Mouse (Mus musculus) CH12.LX (cell line): ENCODE data around the gene Wfdc16. TPM values are rescaled to one million over a fixed set of nuclear protein-coding genes. Genes with fewer than 3 reads are reported as not detected.

ENCODE experiments used
- DNase-seq: peaks from one replicate; pipeline ENCODE4 v3.0.0-alpha.2; 2013; ENCODE audit errors: extremely low read depth
- H3K27ac ChIP-seq: 2 replicates; pipeline ENCODE4 v1.5.1; 2012; ENCODE audit warnings: low read depth, mild to moderate bottlenecking, control low read depth, moderate library complexity; ENCODE audit not compliant: insufficient read depth
- H3K27me3 ChIP-seq: replicated peaks from 2 replicates; pipeline ENCODE3; 2012; ENCODE audit warnings: inconsistent platforms
- H3K36me3 ChIP-seq, 2 experiments: replicated peaks in 1 of 2; 2 replicates each; pipeline versions ENCODE3 to v1.6.1; 2012; ENCODE audit warnings: inconsistent platforms in 1 of 2, low read length in 1 of 2, mild to moderate bottlenecking in 1 of 2, mixed read lengths in 1 of 2, moderate library complexity in 1 of 2; ENCODE audit not compliant: control insufficient read depth in 1 of 2, insufficient read depth in 1 of 2
- H3K4me1 ChIP-seq, 2 experiments: 2 replicates each; pipeline ENCODE4 v1.6.1; 2012; ENCODE audit warnings: inconsistent platforms in 1 of 2, moderate library complexity in 1 of 2; ENCODE audit not compliant: insufficient read depth in 2 of 2, control insufficient read depth in 1 of 2
- H3K4me2 ChIP-seq: 2 replicates; pipeline ENCODE4 v1.6.1; 2012; ENCODE audit warnings: low read depth, mild to moderate bottlenecking, control low read depth; ENCODE audit not compliant: poor library complexity, insufficient read depth, severe bottlenecking
- H3K4me3 ChIP-seq, 3 experiments: fragments of 150-350 bp in 1 of 3; sonication (generic) in 1 of 3; replicated peaks in 1 of 3; 2 replicates each; pipeline versions ENCODE3 to v1.5.1; 2011 to 2012; ENCODE audit warnings: low read depth in 2 of 3, low read length in 2 of 3, mild to moderate bottlenecking in 2 of 3, moderate library complexity in 2 of 3, control low read depth in 1 of 3, improper control_type of control experiment in 1 of 3, inconsistent platforms in 1 of 3, mixed read lengths in 1 of 3; ENCODE audit not compliant: poor library complexity in 1 of 3
- H3K79me2 ChIP-seq: replicated peaks from 2 replicates; pipeline ENCODE4 v1.6.1; 2012; ENCODE audit warnings: mild to moderate bottlenecking, moderate library complexity; ENCODE audit not compliant: control insufficient read depth, poor library complexity, insufficient read depth, severe bottlenecking; ENCODE audit errors: extremely low read depth
- H3K9ac ChIP-seq: 2 replicates; pipeline ENCODE4 v1.6.1; 2012; ENCODE audit warnings: low read depth, mild to moderate bottlenecking, control low read depth, moderate library complexity; ENCODE audit not compliant: insufficient read depth
- H3K9me3 ChIP-seq: replicated peaks from 2 replicates; pipeline ENCODE3; 2012; ENCODE audit warnings: low read length, inconsistent platforms, mixed read lengths
- BHLHE40 ChIP-seq: IDR thresholded peaks from 2 replicates; pipeline ENCODE4 v1.6.1; 2011; ENCODE audit warnings: mild to moderate bottlenecking, low read depth, low read length, improper control_type of control experiment
- CHD1 ChIP-seq: IDR thresholded peaks from 2 replicates; pipeline ENCODE4 v1.6.1; 2012; ENCODE audit warnings: low read depth, low read length, improper control_type of control experiment, inconsistent platforms
- CHD2 ChIP-seq: IDR thresholded peaks from 2 replicates; pipeline ENCODE4 v1.6.1; 2011; ENCODE audit warnings: low read length, improper control_type of control experiment
- CTCF ChIP-seq, 2 experiments: IDR thresholded peaks in 1 of 2; conservative IDR thresholded peaks in 1 of 2; 2 replicates each; pipeline ENCODE4 v1.5.1; 2011 to 2012; ENCODE audit warnings: low read depth in 2 of 2, low read length in 2 of 2, improper control_type of control experiment in 1 of 2, inconsistent platforms in 1 of 2, mild to moderate bottlenecking in 1 of 2, moderate library complexity in 1 of 2
- ETS1 ChIP-seq: conservative IDR thresholded peaks from 2 replicates; pipeline ENCODE4 v1.6.1; 2012; ENCODE audit warnings: low read depth, mild to moderate bottlenecking, inconsistent platforms, low read length, improper control_type of control experiment, moderate library complexity
- HCFC1 ChIP-seq: IDR thresholded peaks from 2 replicates; pipeline ENCODE4 v1.6.1; 2012; ENCODE audit warnings: low read depth, mild to moderate bottlenecking, inconsistent platforms, low read length, improper control_type of control experiment
- IRF4 ChIP-seq: IDR thresholded peaks from 2 replicates; pipeline ENCODE4 v1.6.1; 2014; ENCODE audit warnings: low read depth, mild to moderate bottlenecking, inconsistent platforms, low read length, improper control_type of control experiment
- JUN ChIP-seq: IDR thresholded peaks from 2 replicates; pipeline ENCODE4 v1.6.1; 2011; ENCODE audit warnings: low read depth, mild to moderate bottlenecking, low read length, improper control_type of control experiment, moderate library complexity; ENCODE audit not compliant: insufficient read depth
- KAT2A ChIP-seq: IDR thresholded peaks from 2 replicates; pipeline ENCODE4 v1.6.1; 2012; ENCODE audit warnings: low read length, improper control_type of control experiment, inconsistent platforms; ENCODE audit not compliant: insufficient replicate concordance
- MAZ ChIP-seq: IDR thresholded peaks from 2 replicates; pipeline ENCODE4 v1.6.1; 2012; ENCODE audit warnings: low read depth, mild to moderate bottlenecking, inconsistent platforms, low read length, improper control_type of control experiment, moderate library complexity
- MEF2A ChIP-seq: IDR thresholded peaks from 2 replicates; pipeline ENCODE4 v1.6.1; 2014; ENCODE audit warnings: low read depth, mild to moderate bottlenecking, inconsistent platforms, low read length, improper control_type of control experiment, borderline replicate concordance
- MXI1 ChIP-seq: IDR thresholded peaks from 2 replicates; pipeline ENCODE4 v1.6.1; 2011; ENCODE audit warnings: mild to moderate bottlenecking, low read depth, low read length, improper control_type of control experiment
- NELFE ChIP-seq: IDR thresholded peaks from 2 replicates; pipeline ENCODE4 v1.6.1; 2011; ENCODE audit warnings: low read depth, low read length, improper control_type of control experiment
- NRF1 ChIP-seq: IDR thresholded peaks from 2 replicates; pipeline ENCODE4 v1.6.1; 2014; ENCODE audit warnings: low read depth, mild to moderate bottlenecking, inconsistent platforms, low read length, improper control_type of control experiment, moderate library complexity
- POLR2A ChIP-seq: IDR thresholded peaks from 2 replicates; pipeline ENCODE4 v1.6.1; 2011; ENCODE audit warnings: low read depth, mild to moderate bottlenecking, improper control_type of control experiment, low read length
- POLR2AphosphoS2 ChIP-seq: IDR thresholded peaks from 2 replicates; pipeline ENCODE4 v1.6.1; 2011; ENCODE audit warnings: low read depth, low read length, improper control_type of control experiment
- RCOR1 ChIP-seq: conservative IDR thresholded peaks from 2 replicates; pipeline ENCODE4 v1.6.1; 2012; ENCODE audit warnings: low read depth, mild to moderate bottlenecking, inconsistent platforms, low read length, improper control_type of control experiment
- SMC3 ChIP-seq: IDR thresholded peaks from 2 replicates; pipeline ENCODE4 v1.6.1; 2011; ENCODE audit warnings: low read depth, low read length, improper control_type of control experiment
- TCF12 ChIP-seq: IDR thresholded peaks from 2 replicates; pipeline ENCODE4 v1.6.1; 2014; ENCODE audit warnings: low read depth, mild to moderate bottlenecking, inconsistent platforms, low read length, improper control_type of control experiment
- UBTF ChIP-seq: IDR thresholded peaks from 2 replicates; pipeline ENCODE4 v1.6.1; 2012; ENCODE audit warnings: low read depth, mild to moderate bottlenecking, inconsistent platforms, low read length, improper control_type of control experiment, moderate library complexity
- USF1 ChIP-seq: IDR thresholded peaks from 2 replicates; pipeline ENCODE4 v1.6.1; 2014; ENCODE audit warnings: low read depth, mild to moderate bottlenecking, inconsistent platforms, low read length, improper control_type of control experiment
- USF2 ChIP-seq: conservative IDR thresholded peaks from 2 replicates; pipeline ENCODE4 v1.6.1; 2011; ENCODE audit warnings: low read depth, low read length, improper control_type of control experiment
- ZC3H11A ChIP-seq: IDR thresholded peaks from 2 replicates; pipeline ENCODE4 v1.6.1; 2012; ENCODE audit warnings: low read depth, mild to moderate bottlenecking, inconsistent platforms, low read length, improper control_type of control experiment
- ZMIZ1 ChIP-seq: IDR thresholded peaks from 2 replicates; pipeline ENCODE4 v1.6.1; 2012; ENCODE audit warnings: low read depth, mild to moderate bottlenecking, inconsistent platforms, low read length, improper control_type of control experiment
- ZNF384 ChIP-seq: IDR thresholded peaks from 2 replicates; pipeline ENCODE4 v1.6.1; 2012; ENCODE audit warnings: low read depth, low read length, improper control_type of control experiment, inconsistent platforms
- dilution Hi-C: fragments of 300-500 bp; cut with MboI; formaldehyde crosslinking; loops from 2 replicates; pipeline ENCODE4 v1.14.3; 2020; ENCODE audit warnings: low sequenced_read_pairs; ENCODE audit not compliant: extremely low pct_unique_long_range_greater_than_20kb, extremely low pct_ligation_motif_present
- in situ Hi-C: fragments of 300-500 bp; cut with MboI; formaldehyde crosslinking; loops from 3 replicates; pipeline ENCODE4 v1.14.3; 2019; ENCODE audit warnings: low sequenced_read_pairs, low pct_ligation_motif_present, low pct_unique_long_range_greater_than_20kb, mixed read lengths
- polyA plus RNA-seq: library from polyadenylated mRNA; unstranded; fragments of >175 nt; gene quantifications from 2 replicates; pipeline ENCODE4 v1.2.1, GENCODE M21; 2012; ENCODE audit warnings: low read depth; ENCODE audit not compliant: insufficient read length
- total RNA-seq, 2 experiments: library from RNA; depleted of rRNA; stranded (reverse); fragments of 300-350 nt in 1 of 2; fragments of >200 nt in 1 of 2; gene quantifications; 2 replicates each; pipeline ENCODE4 v1.2.3; 2012 to 2014

Wfdc16 gene
- total and polyA plus RNA-seq, 3 experiments: not detected

DNA sequence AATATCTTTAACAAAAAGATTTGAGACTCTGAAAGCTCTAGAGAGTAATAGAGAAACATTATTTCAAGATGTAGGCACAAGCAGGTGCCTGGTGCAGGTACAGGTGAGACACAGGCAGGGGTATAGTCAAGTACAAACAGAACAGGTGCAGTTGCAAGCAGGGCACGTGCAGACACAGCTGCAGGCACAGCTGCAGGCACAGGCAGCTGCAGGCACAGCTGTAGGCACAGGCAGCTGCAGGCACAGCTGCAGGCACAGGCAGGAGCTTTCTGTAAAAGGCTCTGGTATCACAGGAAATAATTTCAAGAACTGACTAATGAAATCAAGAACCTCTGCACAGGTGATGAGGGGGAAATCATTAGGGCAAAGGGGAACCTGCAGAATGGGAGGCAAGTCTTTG, 32.3 kb upstream of the Wfdc16 start:
- peaks cover 30% of the 10 kb centered on the region for H3K9me3 ChIP-seq
- no peak overlapping the region for H3K4me2 ChIP-seq
- H3K4me3 ChIP-seq: no peak overlapping the region
- dilution Hi-C loops: no loop called here
- no peaks in the 10 kb centered on the region for H3K4me1 ChIP-seq
- no peak overlapping the region for H3K9ac ChIP-seq
- no peaks in the 10 kb centered on the region for H3K79me2 ChIP-seq
- no peak for DNase-seq
- TF ChIP-seq ZC3H11A: no peak
- TF ChIP-seq USF2: no peak
- TF ChIP-seq RCOR1: no peak
- TF ChIP-seq BHLHE40: no peak
- TF ChIP-seq, all 38 proteins: peak for 0
- Histone ChIP-seq H3K27ac (no peak overlapping the region), H3K36me3 (no peaks in the 10 kb centered on the region), H3K27me3 (peaks cover 46% of the 10 kb centered on the region)
- in situ Hi-C loops: no loop called here

- Histone ChIP-seq H3K4me1 (no peaks in the 10 kb centered on the region), H3K27me3 (peaks cover 45% of the 10 kb centered on the region), H3K36me3 (no peaks in the 10 kb centered on the region), H3K9me3 (peaks cover 29% of the 10 kb centered on the region), H3K27ac (no peak overlapping the region), H3K4me2 (no peak overlapping the region), H3K9ac (no peak overlapping the region), H3K79me2 (no peaks in the 10 kb centered on the region), H3K4me3 (no peak overlapping the region)
- no peak for TF ChIP-seq ZNF384
- TF ChIP-seq ETS1: no peak
- no peak for TF ChIP-seq POLR2A
- TF ChIP-seq UBTF: no peak
- TF ChIP-seq CHD1: no peak
- TF ChIP-seq NRF1: no peak
- in situ Hi-C loops (no loop called here), dilution Hi-C loops (no loop called here)
- DNase-seq: no peak
Measured at GRCm38 (mm10) chr2:164670261-164670660, 31.7 kb upstream of the Wfdc16 start.

- no peak for DNase-seq
- H3K4me3 ChIP-seq: no peak overlapping the region
- H3K9me3 ChIP-seq: peaks cover 20% of the 10 kb centered on the region
- no peak overlapping the region for H3K4me2 ChIP-seq
- no peak for TF ChIP-seq KAT2A
- TF ChIP-seq HCFC1: no peak
- TF ChIP-seq SMC3: no peak
- no peak for TF ChIP-seq CTCF (conservative IDR thresholded peaks at IDR 0.05 in 1 of 2, IDR thresholded peaks at IDR 0.05 in 1 of 2; ENCODE audit: low read depth in 2 of 2, low read length in 2 of 2)
- TF ChIP-seq MEF2A: no peak
- no peak for TF ChIP-seq IRF4
- TF ChIP-seq JUN: no peak
- no peak for TF ChIP-seq NELFE
- no peak for TF ChIP-seq POLR2AphosphoS2
- no peak for TF ChIP-seq ZMIZ1
- no peak for TF ChIP-seq CHD2
- no peak for TF ChIP-seq USF1
- no peak for TF ChIP-seq MXI1
- no peak for TF ChIP-seq MAZ
- no peak for TF ChIP-seq TCF12
- H3K36me3 ChIP-seq: no peaks in the 10 kb centered on the region
- in situ Hi-C loops: loop anchor here (10.0 kb wide), 1 partner anchor 60 kb away; no protein-coding TSS in a partner anchor
- peaks cover 56% of the 10 kb centered on the region for H3K27me3 ChIP-seq
- H3K79me2 ChIP-seq: no peaks in the 10 kb centered on the region
- H3K4me1 ChIP-seq: no peaks in the 10 kb centered on the region
- dilution Hi-C loops: no loop called here
- H3K27ac ChIP-seq: no peak overlapping the region
- no peak overlapping the region for H3K9ac ChIP-seq
Measured at GRCm38 (mm10) chr2:164664851-164665250, 26.3 kb upstream of the Wfdc16 start.
